Mouse (Mus musculus) cerebellum, postnatal 4 days (tissue): Measurements from ENCODE around the gene Btaf1.
A peak's percentile ranks its signal among the peaks of the same experiment; 100 is the strongest.

ENCODE experiments used
- DNase-seq, 2 experiments: peaks; one replicate each; pipeline ENCODE4 v3.0.0; 2022; ENCODE audit warnings: low spot score in 2 of 2, mixed read lengths in 1 of 2

Btaf1 gene

DNA sequence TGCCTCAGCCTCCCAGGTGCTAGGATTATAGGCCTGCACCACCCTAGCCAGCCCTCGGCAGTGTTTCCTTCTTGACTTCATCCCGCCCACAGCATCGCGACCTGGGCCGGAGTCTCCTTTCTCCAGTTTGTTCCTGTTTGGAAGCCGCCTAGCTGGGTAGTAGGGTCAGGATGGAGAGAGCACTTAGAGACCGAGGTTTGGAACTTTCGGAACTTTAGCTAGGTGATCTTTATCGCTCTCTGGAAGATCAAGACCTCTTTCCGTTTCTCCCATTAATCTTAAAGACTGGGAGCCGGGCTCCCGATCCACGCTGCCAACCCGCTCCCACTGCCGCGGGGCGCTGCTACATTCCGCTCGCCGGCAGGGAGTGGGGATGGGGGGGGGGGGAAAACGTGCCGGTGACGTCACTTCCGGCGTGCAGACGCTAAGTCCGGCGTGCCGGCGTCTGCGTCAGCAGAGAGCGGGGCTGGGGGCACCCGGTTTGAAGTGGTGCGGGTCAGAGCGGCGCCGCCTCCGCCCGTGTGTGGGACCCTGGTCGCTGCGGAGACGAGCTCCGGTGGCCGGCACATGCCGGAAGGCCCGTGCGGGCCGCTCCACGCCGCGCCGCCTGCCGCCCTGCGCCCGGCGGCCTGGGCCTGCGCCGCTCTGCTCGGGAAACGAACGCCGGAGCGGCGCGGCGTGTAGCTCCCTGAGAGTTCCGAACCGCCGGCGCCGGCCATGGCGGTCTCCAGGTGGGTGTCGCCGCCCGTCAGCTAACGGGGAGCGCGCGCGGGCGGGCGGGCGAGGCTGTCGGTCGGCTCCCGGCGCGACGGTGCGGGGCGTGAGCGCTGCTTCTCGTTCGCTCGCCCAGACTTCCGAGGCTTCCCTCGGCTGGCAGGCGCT is at the start of gene Btaf1:
Btaf1 (plus strand) TSS at position 409 of the 882 bp plus-strand sequence.
- DNase-seq: peak; percentile 64 to 79

DNA sequence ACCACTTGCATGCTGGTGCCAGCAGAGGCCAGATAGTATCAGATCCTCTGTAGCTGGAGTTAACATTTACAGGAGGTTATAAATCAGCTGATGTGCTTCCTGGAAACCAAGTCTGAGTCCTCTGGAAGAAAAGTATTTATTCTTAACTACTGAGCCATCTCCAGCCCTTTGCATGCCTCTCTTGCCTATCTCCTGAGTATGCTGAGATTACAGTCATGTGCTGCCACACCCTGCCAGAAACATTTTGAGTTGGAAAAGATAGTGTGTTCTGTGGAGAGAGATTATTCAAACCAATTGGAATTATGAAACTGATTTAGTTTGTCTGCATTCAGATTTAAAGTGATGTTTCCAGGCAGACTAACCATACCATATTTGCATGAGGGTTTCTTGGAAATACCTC is 48.5 kb upstream of the Btaf1 start:
- DNase-seq: no peak

DNA sequence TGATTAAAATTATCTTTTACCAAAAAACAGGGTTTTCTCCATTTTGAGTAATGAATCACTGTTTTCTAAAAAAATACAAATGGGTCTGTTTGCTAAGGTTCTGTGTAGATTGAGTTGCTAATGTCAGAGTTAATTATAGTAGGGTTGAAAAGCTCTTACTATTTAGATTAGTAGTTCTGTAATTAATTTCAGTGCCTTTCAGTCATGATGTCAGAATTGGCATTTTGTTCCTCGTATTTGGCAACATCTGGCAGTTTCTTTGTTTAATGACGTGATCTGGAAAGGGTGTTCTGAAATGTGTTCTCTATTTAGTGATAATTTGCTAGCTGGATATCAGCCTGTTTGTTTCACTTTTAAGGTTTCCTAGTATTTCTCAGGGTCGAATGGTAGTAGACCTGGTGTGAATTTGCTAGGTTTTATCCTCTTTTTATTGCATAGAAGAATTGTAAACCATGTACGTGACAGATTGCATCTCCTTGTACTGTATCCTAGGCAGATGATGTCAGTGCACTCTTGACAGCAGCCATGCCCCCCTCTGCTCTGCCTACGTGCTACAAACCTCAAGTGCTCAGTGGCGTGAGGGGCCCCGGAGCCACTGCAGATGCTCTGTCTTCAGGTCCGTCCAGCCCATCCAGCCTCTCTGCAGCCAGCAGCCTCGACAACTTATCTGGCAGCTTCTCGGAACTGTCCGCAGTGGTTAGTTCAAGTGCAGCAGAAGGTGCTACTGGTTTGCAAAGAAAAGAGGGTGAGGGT is 47.0 kb upstream of the Btaf1 start:
- no peak for DNase-seq

DNA sequence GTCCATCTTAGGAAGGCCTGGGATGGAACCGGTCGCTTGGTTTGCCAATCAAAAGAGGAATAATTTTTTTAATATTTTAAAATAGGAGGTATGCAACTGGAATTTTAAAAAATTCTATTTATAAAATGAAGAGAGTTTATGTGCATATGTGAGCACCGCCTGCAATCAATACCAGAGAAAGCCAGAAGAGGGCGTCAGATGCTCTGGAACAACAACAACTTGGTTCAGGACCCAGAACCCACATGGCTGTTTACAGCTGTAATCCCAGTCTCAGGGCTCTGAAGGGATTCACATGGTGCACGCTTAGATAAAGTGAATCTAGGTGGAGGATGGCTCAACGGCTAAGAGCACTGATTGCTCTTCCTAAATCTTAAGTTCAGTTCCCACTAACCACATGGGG is 42.8 kb upstream of the Btaf1 start:
- DNase-seq: peak in 1 of 2 experiments; percentile 35

DNA sequence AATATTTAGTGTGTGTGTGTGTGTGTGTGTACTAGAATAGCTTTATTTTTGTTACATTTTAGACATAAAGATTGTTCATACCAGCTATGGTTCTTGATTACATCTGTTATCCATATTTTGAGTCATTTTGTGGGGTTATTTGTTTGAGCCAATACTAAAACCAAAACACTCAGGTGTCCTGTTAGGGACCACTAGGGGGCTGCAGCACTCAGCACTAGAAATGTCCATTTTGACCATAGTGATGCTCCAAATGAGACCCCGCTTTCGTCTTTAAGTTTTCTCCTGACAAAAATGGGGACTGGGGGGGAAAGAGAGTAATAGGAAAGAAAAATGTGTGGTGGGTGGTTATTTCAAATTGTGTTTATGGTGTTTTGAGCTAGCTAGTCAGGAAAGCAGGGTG is 39.6 kb upstream of the Btaf1 start:
- no peak for DNase-seq

DNA sequence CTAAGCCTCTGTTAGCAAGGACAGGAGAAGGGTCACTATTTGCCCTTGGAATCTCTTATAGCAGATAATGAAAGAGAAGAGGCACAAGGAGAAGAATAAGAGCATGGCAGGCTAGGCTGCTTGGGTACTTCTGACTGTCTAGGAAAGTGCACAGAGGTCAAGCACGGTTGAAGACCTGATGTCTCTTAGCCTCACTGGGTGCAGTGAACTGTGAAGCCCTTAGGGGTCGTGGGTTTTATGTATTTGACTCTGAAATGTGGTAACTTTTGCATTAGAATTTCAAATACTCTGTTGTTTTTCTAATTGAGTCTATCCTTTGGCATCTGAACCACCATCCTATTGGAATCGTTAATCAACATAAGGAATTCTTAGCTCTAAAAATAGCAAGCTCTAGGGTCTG is 38.2 kb upstream of the Btaf1 start:
- DNase-seq: no peak

DNA sequence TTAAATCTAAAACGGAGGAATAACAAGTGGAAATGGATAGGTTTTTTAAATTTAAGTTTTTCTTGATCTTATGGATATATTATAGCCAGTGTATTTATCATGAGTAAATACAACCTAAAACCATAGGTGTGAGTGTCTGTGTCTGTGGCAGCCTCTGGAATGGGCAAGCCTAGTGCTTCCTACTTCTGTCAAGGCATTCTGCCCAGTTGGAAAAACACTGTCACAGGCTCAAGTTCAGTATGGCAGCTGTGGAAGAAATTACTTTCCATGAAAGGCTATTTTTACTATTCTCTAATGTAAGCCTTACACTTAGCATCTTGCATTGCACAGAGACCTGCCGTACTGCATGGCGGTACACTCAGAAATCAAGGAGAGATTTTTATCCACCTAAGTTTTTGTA is 34.1 kb upstream of the Btaf1 start:
- DNase-seq: no peak

DNA sequence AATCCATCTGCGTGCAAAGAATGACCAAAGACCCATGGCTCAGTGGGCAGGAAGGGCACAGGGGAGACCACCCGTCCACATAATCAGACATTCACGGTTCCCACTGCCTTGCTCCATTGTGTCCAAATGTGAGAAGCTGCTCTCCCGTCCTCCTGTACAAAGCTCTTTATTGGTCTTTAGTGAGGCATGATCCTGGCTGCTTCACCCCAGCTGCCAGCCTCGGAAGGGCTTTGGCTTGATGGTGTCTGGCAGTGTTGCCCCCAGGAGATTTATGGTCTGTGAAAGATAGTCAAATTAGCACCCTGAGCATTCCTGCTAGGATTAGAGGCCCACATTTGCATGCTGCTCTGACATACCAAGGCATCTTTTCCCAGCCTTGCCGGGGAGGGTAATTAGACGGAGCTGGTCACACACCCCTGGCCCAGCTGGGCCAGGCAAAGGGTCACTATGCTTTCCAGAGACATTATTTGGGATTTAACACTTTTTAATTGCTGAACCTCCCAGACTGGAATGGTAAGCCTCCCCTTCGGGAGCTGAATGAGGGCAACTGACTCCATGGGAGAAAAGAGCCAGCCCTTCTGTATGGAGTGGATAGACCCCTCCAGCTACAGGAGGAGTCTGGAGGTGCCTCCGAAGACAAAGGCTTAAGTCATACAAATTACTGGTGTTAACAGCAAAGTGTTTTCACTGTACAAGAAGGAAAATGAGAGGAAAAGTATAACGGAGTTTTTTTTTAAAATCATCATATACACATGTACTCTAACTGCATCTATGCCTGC is 28.9 kb upstream of the Btaf1 start:
- no peak for DNase-seq

DNA sequence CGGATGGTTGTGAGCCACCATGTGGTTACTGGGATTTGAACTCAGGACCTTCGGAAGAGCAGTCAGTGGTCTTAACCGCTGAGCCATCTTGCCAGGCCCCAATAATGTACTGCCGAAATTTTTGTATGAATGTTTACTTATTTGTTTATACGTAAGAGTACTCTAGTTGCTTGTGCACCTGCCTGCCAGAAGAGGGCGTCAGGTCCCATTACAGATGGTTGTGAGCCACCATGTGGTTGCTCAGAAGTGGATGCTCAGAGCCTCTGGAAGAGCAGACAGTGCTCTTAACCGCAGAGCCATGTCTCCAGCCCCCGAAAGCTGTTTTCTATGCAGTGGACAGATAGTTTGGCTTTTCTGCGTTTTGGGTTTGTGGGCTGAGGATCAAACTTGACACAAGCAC is 28.1 kb upstream of the Btaf1 start:
- DNase-seq: peak in 1 of 2 experiments; percentile 29

DNA sequence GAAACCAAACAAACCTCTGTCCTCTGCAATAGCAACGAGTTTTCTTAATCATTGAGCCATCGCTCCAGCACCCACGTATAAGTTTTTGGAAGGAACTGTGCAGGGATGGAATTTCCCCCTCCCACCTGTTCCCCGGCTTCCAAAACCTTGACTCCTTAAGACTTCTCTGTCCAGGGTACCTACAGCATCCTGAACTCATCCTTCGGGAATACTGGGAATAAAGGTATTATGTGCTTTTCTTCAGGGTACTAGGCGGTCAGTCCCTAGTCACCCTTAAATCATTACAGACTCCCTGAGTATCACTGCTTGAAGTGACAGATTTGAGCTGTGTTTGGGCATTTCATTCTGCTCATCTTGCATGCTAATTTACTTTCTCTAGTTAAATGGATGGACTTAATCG is 22.5 kb upstream of the Btaf1 start:
- no peak for DNase-seq

DNA sequence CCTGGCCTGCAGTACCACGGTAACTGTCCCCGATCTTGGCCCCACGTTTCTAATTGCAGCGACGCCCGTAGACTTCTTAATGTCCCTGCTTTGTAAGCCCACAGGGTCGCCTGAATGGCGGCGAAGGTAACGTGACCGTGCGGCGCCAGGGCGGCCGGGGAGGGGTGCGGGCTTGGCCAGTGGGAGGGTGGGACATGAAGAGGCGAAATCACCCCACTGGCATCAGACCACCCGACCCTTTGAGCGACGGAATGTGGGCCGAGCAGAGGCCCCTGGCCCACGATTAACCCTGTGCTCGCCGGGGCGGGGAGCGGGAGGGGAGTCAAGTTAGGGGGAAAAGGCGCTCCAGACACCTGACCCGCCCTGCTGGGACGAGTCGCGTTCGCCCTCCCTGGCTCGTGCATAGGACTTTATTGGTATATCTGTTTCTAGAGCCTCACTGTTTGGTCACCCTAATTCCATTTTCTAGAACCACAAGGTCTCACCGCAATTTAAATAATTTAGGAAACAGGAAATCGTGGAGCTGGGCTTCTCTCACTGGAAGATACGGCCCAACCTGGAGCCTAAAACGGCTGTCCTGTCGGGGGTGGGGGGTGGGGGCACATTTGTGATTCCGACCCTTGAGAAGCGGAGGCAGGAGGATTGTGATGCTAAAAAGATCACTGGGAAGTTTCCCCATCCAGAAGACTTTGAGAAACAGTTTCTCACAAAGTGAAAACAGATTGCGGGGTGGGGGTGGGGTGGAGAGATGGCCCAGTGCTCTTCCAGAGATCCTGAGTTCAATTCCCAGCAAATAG is 21.5 kb upstream of the Btaf1 start:
- peak; percentile 47 to 62 for DNase-seq

DNA sequence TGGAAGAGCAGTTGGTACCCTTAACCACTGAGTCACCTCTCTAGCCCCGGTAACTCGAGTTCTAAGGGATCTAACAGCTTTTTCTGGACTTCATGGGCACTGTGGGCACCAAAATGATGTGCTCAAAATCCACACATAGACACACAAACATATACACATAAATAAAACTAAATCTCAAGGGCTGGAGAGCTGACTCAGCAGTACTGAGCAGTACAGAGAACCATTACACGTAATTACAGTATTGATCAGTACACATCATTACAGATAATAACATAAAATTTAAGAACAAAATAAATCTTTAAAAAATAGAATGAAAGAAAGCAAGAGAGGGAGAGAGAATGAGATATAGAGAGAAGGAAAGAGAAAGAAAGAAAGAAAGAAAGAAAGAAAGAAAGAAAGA is 16.7 kb upstream of the Btaf1 start:
- DNase-seq: no peak

DNA sequence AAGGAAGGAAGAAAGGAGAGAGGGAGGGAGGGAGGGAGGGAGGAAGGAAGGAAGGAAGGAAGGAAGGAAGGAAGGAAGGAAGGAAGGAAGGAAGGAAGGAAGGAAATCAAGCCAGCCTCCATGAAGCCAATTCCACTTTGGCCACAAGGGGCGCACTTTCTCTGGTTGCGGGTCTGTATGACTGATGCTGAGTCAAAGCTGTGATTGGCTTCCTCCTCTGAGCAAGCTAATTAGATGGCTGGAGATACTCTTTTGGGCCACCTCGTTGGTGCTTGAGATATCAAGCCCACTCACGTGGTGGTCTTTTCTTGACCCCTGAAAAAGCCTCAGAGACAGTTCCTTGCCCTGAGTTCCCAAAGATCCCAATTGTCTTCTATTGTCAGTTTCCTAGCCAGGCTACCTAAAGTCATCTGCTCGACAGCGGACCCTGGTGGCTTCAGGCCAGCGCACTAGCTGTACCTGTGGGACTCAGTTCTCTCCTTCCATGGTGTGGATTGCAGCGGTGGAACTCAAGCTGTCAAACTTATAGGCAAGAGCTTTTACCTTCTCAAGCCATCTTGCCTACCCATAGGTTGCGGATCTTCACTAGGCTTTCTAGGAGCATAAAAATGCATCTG is 16.1 kb upstream of the Btaf1 start:
- peak; percentile 35 to 72 for DNase-seq

DNA sequence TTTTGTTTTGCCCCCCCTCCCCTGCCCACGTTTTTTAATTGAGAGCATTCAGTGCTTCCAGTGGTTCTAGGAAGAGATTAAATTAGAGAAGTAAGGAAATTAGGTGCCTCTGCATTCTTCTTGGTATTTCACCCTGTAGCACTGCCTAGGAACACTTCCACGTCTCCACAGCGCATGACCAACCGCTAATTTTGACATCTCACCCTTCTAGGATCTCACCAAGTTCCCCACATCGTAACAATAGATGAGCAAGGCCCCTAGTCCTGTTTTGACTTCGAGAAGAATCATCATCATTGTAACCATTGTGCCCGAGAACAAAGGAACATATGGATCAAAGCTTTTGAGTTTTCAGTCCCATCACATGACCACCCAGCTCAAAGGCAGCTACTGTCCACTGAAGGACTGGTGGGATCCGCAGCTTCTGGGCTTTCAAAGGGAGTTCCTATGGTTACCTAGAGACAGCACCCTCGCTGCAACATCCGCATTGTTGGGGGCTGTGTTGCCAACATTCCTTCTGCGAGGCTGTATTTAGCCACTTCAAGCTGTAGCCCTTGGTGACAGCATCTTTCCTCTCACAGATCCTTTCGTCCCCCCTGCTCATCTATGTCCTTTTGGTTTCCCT is 15.3 kb upstream of the Btaf1 start:
- peak in 1 of 2 experiments; percentile 26 for DNase-seq

DNA sequence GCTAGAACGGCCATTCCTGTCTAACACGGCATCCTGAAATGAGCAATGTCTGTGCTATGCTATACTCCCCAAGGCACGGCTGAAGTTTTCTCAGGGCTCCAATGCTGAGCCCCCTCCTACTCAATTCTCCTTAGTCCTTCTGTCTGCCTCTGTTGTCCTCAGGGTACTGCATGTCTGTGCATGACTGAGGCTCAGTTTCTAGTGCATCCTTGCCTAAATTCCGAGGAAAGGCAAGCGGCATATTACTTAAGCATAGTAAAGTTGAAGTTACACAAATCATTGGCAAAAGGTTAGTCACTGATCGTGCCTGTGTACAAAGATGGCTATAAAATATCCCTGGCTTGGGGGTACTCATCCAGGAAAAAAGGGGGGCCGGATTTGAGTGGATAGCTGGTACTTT is 12.8 kb upstream of the Btaf1 start:
- DNase-seq: no peak

DNA sequence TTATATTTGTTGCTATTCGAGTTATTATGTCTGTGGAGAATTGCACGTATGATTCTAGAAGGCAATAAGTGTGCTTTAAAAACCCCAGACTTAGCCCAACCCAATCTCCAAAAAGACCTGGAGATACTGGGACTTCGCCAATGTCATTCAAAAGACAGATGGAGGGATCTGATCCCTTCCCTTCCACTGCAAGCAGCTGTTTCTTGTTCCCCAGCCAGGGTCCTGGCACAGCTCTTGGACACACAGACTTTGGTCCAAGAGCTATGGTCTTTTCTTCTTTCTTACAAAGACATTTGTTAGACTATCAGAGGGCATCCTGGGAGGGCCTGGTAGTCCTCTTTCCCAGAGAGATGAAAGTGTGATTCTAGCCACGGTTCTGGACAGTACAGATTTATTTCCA is 9.7 kb upstream of the Btaf1 start:
- no peak for DNase-seq

DNA sequence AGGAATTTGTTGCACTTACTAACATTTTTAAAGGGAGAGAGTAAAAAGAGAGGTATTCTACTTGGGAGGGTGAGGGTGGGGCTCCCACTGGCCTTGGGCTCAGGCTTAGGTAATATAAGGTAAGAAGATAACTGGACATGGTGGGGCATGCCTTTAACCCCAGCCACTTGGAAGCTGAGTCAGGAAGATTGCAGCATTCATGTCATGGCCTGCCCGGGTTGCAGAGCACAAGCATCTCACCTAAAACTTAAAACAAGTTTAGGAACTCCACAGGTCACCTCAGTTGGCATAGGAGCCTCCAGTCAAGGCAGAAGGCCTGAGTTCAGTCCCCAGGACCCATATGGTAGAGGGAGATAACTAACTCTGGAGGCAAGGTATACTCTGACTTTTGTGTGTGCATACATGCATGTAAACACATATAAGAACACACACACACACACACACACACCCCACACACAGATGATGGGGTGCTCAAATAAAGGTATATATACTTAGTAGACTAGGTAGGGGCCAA is 8.9 kb upstream of the Btaf1 start:
- DNase-seq: no peak

DNA sequence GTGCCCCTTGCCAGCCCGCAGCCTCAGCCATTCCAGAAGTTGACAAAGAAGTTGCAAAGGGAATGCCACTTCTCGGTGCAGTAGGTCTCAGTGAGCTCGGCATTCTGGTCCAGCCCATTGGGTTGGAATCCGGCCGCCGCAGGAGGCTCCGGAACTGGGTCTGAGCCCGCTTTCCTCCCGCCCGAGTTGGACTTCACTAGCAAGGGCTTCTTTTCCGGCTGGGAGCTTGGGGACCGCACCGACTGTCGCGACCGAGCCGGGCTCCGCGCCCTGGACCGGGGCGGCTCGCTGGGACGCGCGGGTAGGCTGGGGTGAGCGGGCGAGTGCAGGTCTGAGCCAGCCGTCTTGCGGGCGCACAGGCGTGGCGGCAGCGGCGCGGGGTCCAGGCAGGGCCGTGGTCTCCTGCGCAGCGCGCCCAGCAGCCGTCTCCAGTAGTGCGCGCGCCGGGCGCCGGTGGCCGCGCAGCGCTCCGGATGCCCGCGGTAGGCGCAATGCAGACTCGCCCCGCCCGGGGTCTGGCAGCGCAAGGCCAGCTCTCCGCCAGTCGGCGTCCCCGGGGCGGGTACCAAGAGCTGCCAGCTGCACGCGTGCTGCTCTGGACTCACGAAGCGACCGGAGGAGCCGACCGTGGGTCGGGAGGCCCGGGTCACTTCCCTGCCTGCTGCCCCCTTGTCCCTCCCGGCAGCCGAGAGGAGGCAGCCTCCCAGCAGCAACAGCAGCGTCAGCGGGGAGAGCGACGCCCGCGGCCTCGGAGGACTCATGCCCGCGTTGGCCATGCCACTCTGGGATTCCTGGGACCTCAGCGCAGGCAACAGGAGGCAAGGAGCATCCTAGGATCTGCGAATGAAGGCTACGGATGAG is 7.2 kb upstream of the Btaf1 start:
- DNase-seq: peak; percentile 60 to 75

DNA sequence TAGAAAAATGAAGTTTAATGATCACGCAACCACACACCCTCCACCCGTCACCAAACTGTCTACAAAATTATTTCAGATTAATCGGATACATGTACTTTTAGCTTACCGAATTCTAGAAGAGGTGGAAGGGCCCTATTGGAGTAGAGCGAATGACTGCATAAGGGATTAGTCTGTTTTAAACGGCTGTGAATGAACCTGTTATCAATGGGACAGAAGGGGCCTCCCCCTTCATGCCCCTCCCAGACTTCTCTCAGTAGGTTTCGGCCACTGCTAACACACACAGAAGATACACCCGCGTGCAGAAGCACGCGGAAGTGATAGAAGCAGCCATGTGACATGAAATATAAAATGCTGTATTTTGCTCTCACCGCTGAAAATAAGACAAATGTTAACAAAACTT is 6.4 kb upstream of the Btaf1 start, which contains the start of gene Fgfbp3:
Fgfbp3 (minus strand) TSS at position 150 of the 400 bp plus-strand sequence.
- DNase-seq: no peak
